Mouse (Mus musculus): Measurements from ENCODE around the gene Tnpo1. TPM values are rescaled to one million over a fixed set of nuclear protein-coding genes. Genes with fewer than 3 reads are reported as not detected.
A peak's percentile ranks its signal among the peaks of the same experiment; 100 is the strongest.

Gene Tnpo1
- polyA plus RNA-seq, 1 experiment from 2014 or later = 40.5 TPM

GRCm38 (mm10) chr13:98871263-98871662, 54.9 kb downstream of the Tnpo1 start:
- no peak overlapping the region for H3K27ac ChIP-seq (ENCODE audit: low read length)
- no peaks in the 10 kb centered on the region for H3K9me3 ChIP-seq (replicated peaks; ENCODE audit: control insufficient read depth, low read length)
- ATAC-seq (replicated peaks; ENCODE audit: extremely low read depth, insufficient read depth, low FRiP score) = no peak
- no peaks in the 10 kb centered on the region for H3K4me1 ChIP-seq (ENCODE audit: control insufficient read depth, insufficient read depth, low read length)
- H3K4me2 ChIP-seq (ENCODE audit: low read depth, low read length) = no peak overlapping the region
- no peak overlapping the region for H3K9ac ChIP-seq (ENCODE audit: low read length)
- peaks cover 44% of the 10 kb centered on the region for H3K36me3 ChIP-seq (ENCODE audit: control insufficient read depth, insufficient read depth)
- H3K27me3 ChIP-seq (ENCODE audit: control insufficient read depth, insufficient read depth, low read length) = no peaks in the 10 kb centered on the region
- 78% methylated on average over 1 of the region's 1 CpGs for WGBS
- H3K4me3 ChIP-seq (ENCODE audit: low read length) = no peak overlapping the region

- H3K9me3 ChIP-seq (replicated peaks; ENCODE audit: control insufficient read depth, low read length) = no peaks in the 10 kb centered on the region
- H3K36me3 ChIP-seq (ENCODE audit: control insufficient read depth, insufficient read depth) = peaks cover 51% of the 10 kb centered on the region
- no peak overlapping the region for H3K4me3 ChIP-seq (ENCODE audit: low read length)
- no peak for ATAC-seq (replicated peaks; ENCODE audit: extremely low read depth, insufficient read depth, low FRiP score)
- WGBS = 91% methylated on average over 9 of the region's 9 CpGs
- no peak overlapping the region for H3K27ac ChIP-seq (ENCODE audit: low read length)
- H3K27me3 ChIP-seq (ENCODE audit: control insufficient read depth, insufficient read depth, low read length) = no peaks in the 10 kb centered on the region
- H3K4me1 ChIP-seq (ENCODE audit: control insufficient read depth, insufficient read depth, low read length) = no peaks in the 10 kb centered on the region
- no peak overlapping the region for H3K9ac ChIP-seq (ENCODE audit: low read length)
- no peak overlapping the region for H3K4me2 ChIP-seq (ENCODE audit: low read depth, low read length)
Measured at GRCm38 (mm10) chr13:98868236-98868923, 57.8 kb downstream of the Tnpo1 start.

GRCm38 (mm10) chr13:98867810-98868209, 58.4 kb downstream of the Tnpo1 start:
- Histone ChIP-seq H3K4me2 (ENCODE audit: low read depth, low read length) (no peak overlapping the region), H3K9ac (ENCODE audit: low read length) (no peak overlapping the region), H3K4me1 (ENCODE audit: control insufficient read depth, insufficient read depth, low read length) (no peaks in the 10 kb centered on the region), H3K27ac (ENCODE audit: low read length) (no peak overlapping the region), H3K4me3 (ENCODE audit: low read length) (no peak overlapping the region), H3K9me3 (replicated peaks; ENCODE audit: control insufficient read depth, low read length) (no peaks in the 10 kb centered on the region), H3K36me3 (ENCODE audit: control insufficient read depth, insufficient read depth) (peaks cover 56% of the 10 kb centered on the region), H3K27me3 (ENCODE audit: control insufficient read depth, insufficient read depth, low read length) (no peaks in the 10 kb centered on the region)
- WGBS = 38% methylated on average over 2 of the region's 2 CpGs
- ATAC-seq (replicated peaks; ENCODE audit: extremely low read depth, insufficient read depth, low FRiP score) = 0 out of 2 replicates have a peak, but pooled peaks have one; percentile 23

- 88% methylated on average over 8 of the region's 8 CpGs for WGBS
Measured at GRCm38 (mm10) chr13:98855291-98855690, 70.9 kb downstream of the Tnpo1 start.

GRCm38 (mm10) chr13:98845794-98846193, 80.4 kb downstream of the Tnpo1 start:
- H3K36me3 ChIP-seq (ENCODE audit: control insufficient read depth, insufficient read depth) = peaks cover 32% of the 10 kb centered on the region
- no peak overlapping the region for H3K4me3 ChIP-seq (ENCODE audit: low read length)
- H3K4me2 ChIP-seq (ENCODE audit: low read depth, low read length) = no peak overlapping the region
- H3K27ac ChIP-seq (ENCODE audit: low read length) = no peak overlapping the region
- H3K9ac ChIP-seq (ENCODE audit: low read length) = no peak overlapping the region
- no peaks in the 10 kb centered on the region for H3K4me1 ChIP-seq (ENCODE audit: control insufficient read depth, insufficient read depth, low read length)
- H3K9me3 ChIP-seq (replicated peaks; ENCODE audit: control insufficient read depth, low read length) = no peaks in the 10 kb centered on the region
- 66% methylated on average over 1 of the region's 1 CpGs for WGBS
- no peak for ATAC-seq (replicated peaks; ENCODE audit: extremely low read depth, insufficient read depth, low FRiP score)
- H3K27me3 ChIP-seq (ENCODE audit: control insufficient read depth, insufficient read depth, low read length) = no peaks in the 10 kb centered on the region

More at GRCm38 (mm10) chr13:98855291-98855690, 70.9 kb downstream of the Tnpo1 start:
- no peaks in the 10 kb centered on the region for H3K4me1 ChIP-seq (ENCODE audit: control insufficient read depth, insufficient read depth, low read length)
- H3K27me3 ChIP-seq (ENCODE audit: control insufficient read depth, insufficient read depth, low read length) = no peaks in the 10 kb centered on the region
- no peak overlapping the region for H3K27ac ChIP-seq (ENCODE audit: low read length)
- no peak overlapping the region for H3K4me3 ChIP-seq (ENCODE audit: low read length)
- no peak overlapping the region for H3K9ac ChIP-seq (ENCODE audit: low read length)
- no peak overlapping the region for H3K4me2 ChIP-seq (ENCODE audit: low read depth, low read length)
- H3K36me3 ChIP-seq (ENCODE audit: control insufficient read depth, insufficient read depth) = peaks cover 66% of the 10 kb centered on the region
- no peaks in the 10 kb centered on the region for H3K9me3 ChIP-seq (replicated peaks; ENCODE audit: control insufficient read depth, low read length)
- ATAC-seq (replicated peaks; ENCODE audit: extremely low read depth, insufficient read depth, low FRiP score) = no peak

GRCm38 (mm10) chr13:98836423-98837088, 89.6 kb downstream of the Tnpo1 start:
- Histone ChIP-seq H3K27ac (ENCODE audit: low read length) (no peak overlapping the region), H3K4me1 (ENCODE audit: control insufficient read depth, insufficient read depth, low read length) (no peaks in the 10 kb centered on the region), H3K9ac (ENCODE audit: low read length) (no peak overlapping the region), H3K4me2 (ENCODE audit: low read depth, low read length) (no peak overlapping the region), H3K9me3 (replicated peaks; ENCODE audit: control insufficient read depth, low read length) (no peaks in the 10 kb centered on the region), H3K36me3 (ENCODE audit: control insufficient read depth, insufficient read depth) (peaks cover 19% of the 10 kb centered on the region), H3K27me3 (ENCODE audit: control insufficient read depth, insufficient read depth, low read length) (no peaks in the 10 kb centered on the region), H3K4me3 (ENCODE audit: low read length) (no peak overlapping the region)
- no peak for ATAC-seq (replicated peaks; ENCODE audit: extremely low read depth, insufficient read depth, low FRiP score)
- WGBS = 93% methylated on average over 6 of the region's 6 CpGs

GRCm38 (mm10) chr13:98835740-98836139, 90.4 kb downstream of the Tnpo1 start:
- no peaks in the 10 kb centered on the region for H3K4me1 ChIP-seq (ENCODE audit: control insufficient read depth, insufficient read depth, low read length)
- ATAC-seq (replicated peaks; ENCODE audit: extremely low read depth, insufficient read depth, low FRiP score) = no peak
- no peak overlapping the region for H3K9ac ChIP-seq (ENCODE audit: low read length)
- no peak overlapping the region for H3K27ac ChIP-seq (ENCODE audit: low read length)
- H3K4me3 ChIP-seq (ENCODE audit: low read length) = no peak overlapping the region
- 73% methylated on average over 5 of the region's 5 CpGs for WGBS
- H3K27me3 ChIP-seq (ENCODE audit: control insufficient read depth, insufficient read depth, low read length) = no peaks in the 10 kb centered on the region
- H3K4me2 ChIP-seq (ENCODE audit: low read depth, low read length) = no peak overlapping the region
- peaks cover 19% of the 10 kb centered on the region for H3K36me3 ChIP-seq (ENCODE audit: control insufficient read depth, insufficient read depth)
- no peaks in the 10 kb centered on the region for H3K9me3 ChIP-seq (replicated peaks; ENCODE audit: control insufficient read depth, low read length)

- no peak overlapping the region for H3K4me2 ChIP-seq (ENCODE audit: low read depth, low read length)
- H3K4me1 ChIP-seq (ENCODE audit: control insufficient read depth, insufficient read depth, low read length) = no peaks in the 10 kb centered on the region
- H3K36me3 ChIP-seq (ENCODE audit: control insufficient read depth, insufficient read depth) = peaks cover 12% of the 10 kb centered on the region
- no peak for ATAC-seq (replicated peaks; ENCODE audit: extremely low read depth, insufficient read depth, low FRiP score)
- H3K27ac ChIP-seq (ENCODE audit: low read length) = no peak overlapping the region
- WGBS = 80% methylated on average over 3 of the region's 3 CpGs
- H3K9me3 ChIP-seq (replicated peaks; ENCODE audit: control insufficient read depth, low read length) = no peaks in the 10 kb centered on the region
- no peak overlapping the region for H3K4me3 ChIP-seq (ENCODE audit: low read length)
- no peak overlapping the region for H3K9ac ChIP-seq (ENCODE audit: low read length)
- H3K27me3 ChIP-seq (ENCODE audit: control insufficient read depth, insufficient read depth, low read length) = no peaks in the 10 kb centered on the region
Measured at GRCm38 (mm10) chr13:98834723-98835122, 91.5 kb downstream of the Tnpo1 start.

GRCm38 (mm10) chr13:98834199-98834598, 92.0 kb downstream of the Tnpo1 start:
- Histone ChIP-seq H3K9me3 (replicated peaks; ENCODE audit: control insufficient read depth, low read length) (no peaks in the 10 kb centered on the region), H3K4me3 (ENCODE audit: low read length) (no peak overlapping the region), H3K4me1 (ENCODE audit: control insufficient read depth, insufficient read depth, low read length) (no peaks in the 10 kb centered on the region), H3K4me2 (ENCODE audit: low read depth, low read length) (no peak overlapping the region), H3K27me3 (ENCODE audit: control insufficient read depth, insufficient read depth, low read length) (no peaks in the 10 kb centered on the region), H3K9ac (ENCODE audit: low read length) (no peak overlapping the region), H3K36me3 (ENCODE audit: control insufficient read depth, insufficient read depth) (peaks cover 12% of the 10 kb centered on the region), H3K27ac (ENCODE audit: low read length) (no peak overlapping the region)
- WGBS = 38% methylated on average over 1 of the region's 1 CpGs
- no peak for ATAC-seq (replicated peaks; ENCODE audit: extremely low read depth, insufficient read depth, low FRiP score)
